Mouse (Mus musculus): ENCODE data around the gene Gm47995. TPM values are rescaled to one million over a fixed set of nuclear protein-coding genes. Genes with fewer than 3 reads are reported as not detected.

Gene Gm47995
- polyA plus RNA-seq, 1 experiment = not detected

DNA sequence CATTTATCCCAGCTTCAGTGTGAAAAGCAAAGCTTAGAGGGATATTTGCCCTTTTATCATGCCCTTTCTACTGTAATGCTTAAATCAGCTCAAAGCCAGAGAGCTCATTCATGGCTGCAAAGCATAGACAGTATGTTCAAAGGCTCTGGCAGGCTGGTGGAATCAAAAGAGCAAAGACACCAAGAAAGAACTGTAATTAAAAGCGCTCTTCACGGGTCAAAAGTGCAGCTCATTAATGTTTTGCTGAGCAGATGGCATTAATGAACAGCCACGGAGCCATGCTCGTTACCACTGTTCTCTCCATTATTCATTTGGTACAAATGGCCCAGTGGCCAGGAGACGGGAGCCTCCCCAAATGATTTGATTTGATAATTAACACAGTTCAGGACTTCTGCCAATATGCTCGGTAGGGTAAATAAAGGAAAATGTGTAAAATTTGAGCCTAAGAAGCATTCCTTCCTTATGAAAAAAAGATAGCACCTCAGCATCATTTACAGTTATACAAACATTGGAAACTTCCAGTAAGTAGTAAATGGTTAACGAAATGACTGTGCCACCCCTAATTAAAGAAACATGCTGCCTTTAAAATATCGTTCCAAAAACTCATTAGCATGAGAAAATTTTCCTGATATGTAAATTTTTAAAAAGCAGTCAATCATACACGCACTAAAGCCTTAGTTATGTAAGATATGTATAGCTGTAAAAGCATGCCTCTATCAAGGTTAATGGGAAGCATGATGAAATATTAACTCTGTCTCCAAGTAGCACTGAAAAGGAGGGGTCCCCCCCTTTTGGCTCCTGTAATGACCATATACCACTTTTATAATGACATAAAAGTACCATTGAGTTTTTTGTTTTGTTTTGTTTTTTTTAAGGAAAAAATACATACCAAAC lies 40.0 kb upstream of the Gm47995 start:
- Histone ChIP-seq H3K27ac (ENCODE audit: insufficient read depth, low read depth, low read length) (peak overlapping the region; percentile 99), H3K27me3 (replicated peaks; ENCODE audit: control insufficient read depth, insufficient read depth, low read length) (no peaks in the 10 kb centered on the region), H3K4me1 (ENCODE audit: control insufficient read depth, insufficient read depth, low read length) (peaks cover 24% of the 10 kb centered on the region; the same call in 1 of the 2 replicates), H3K4me3 (ENCODE audit: insufficient read depth, low read depth, low read length) (no peak overlapping the region), H3K36me3 (ENCODE audit: control insufficient read depth, insufficient read depth, low read length) (no peaks in the 10 kb centered on the region)
- TF ChIP-seq CTCF (conservative IDR thresholded peaks at IDR 0.05; ENCODE audit: insufficient read depth, insufficient read length, low read depth, low read length) = no peak
- no peak for TF ChIP-seq POLR2A (IDR thresholded peaks at IDR 0.05; ENCODE audit: low read depth, low read length)
- DNase-seq = peak; percentile 94
- 24% methylated on average over 9 of the region's 9 CpGs for WGBS

DNA sequence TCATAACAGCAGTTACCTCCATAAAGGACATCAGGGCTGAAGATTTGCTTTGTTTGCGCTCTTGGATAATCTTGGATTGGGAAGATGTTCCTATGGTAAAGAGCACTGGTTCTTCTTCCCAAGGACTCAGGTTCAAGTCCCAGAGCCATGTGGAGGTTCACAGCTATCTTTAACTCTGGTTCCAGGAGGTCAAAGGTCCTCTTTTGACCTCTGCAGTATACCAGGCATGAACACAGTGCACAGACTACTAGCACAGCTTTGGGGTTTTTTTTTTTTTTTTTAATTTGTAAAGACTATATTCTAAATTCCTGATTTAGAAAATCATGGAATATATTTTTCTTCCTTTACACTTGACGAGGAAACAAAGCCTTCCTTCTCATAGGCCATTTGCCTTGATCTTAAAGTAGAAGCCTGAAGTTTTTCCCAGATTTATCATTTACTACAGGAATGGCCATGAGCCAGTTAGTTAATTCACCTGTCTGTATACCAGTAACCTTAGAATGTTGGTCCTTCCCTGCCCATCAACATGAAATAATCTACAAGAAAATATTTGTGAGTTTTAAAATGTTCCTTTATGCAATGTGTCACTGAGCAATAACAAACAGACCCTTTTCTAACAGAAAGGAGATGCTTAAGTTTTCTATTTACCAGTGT lies 39.3 kb upstream of the Gm47995 start:
- H3K36me3 ChIP-seq (ENCODE audit: control insufficient read depth, insufficient read depth, low read length) = no peaks in the 10 kb centered on the region
- peak overlapping the region; percentile 99 for H3K27ac ChIP-seq (ENCODE audit: insufficient read depth, low read depth, low read length)
- H3K27me3 ChIP-seq (replicated peaks; ENCODE audit: control insufficient read depth, insufficient read depth, low read length) = no peaks in the 10 kb centered on the region
- TF ChIP-seq CTCF (conservative IDR thresholded peaks at IDR 0.05; ENCODE audit: insufficient read depth, insufficient read length, low read depth, low read length) = no peak
- no peak for TF ChIP-seq POLR2A (IDR thresholded peaks at IDR 0.05; ENCODE audit: low read depth, low read length)
- no peak overlapping the region for H3K4me3 ChIP-seq (ENCODE audit: insufficient read depth, low read depth, low read length)
- H3K4me1 ChIP-seq (ENCODE audit: control insufficient read depth, insufficient read depth, low read length) = peaks cover 20% of the 10 kb centered on the region; the same call in 1 of the 2 replicates
- DNase-seq = peak; percentile 76
- 69% methylated on average over 2 of the region's 2 CpGs for WGBS

DNA sequence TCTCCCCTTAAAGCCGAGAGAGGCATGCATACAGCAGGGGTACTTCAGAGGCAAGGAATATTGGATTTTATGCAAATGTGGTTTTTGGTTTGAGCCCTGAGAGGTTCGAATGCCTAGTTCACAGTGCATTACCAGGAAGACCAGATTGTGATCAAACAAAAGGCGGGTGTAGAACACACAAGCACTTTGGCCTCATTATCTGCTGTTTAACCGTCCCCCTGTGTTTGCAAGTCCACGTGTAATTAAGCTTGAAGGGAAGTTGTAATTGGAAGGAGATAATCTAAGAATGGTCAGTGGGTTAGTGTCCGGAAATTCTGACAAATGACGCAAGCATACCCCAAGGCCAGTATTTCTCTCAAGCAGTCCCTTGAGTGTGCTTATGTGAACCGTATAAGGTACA lies 32.2 kb upstream of the Gm47995 start:
- Histone ChIP-seq H3K27me3 (replicated peaks; ENCODE audit: control insufficient read depth, insufficient read depth, low read length) (no peaks in the 10 kb centered on the region), H3K36me3 (ENCODE audit: control insufficient read depth, insufficient read depth, low read length) (no peaks in the 10 kb centered on the region), H3K4me3 (ENCODE audit: insufficient read depth, low read depth, low read length) (no peak overlapping the region), H3K4me1 (ENCODE audit: control insufficient read depth, insufficient read depth, low read length) (peaks cover 18% of the 10 kb centered on the region), H3K27ac (ENCODE audit: insufficient read depth, low read depth, low read length) (peak overlapping the region; percentile 52; the same call in 1 of the 2 replicates)
- WGBS = 51% methylated on average over 8 of the region's 8 CpGs
- TF ChIP-seq CTCF (conservative IDR thresholded peaks at IDR 0.05; ENCODE audit: insufficient read depth, insufficient read length, low read depth, low read length) (no peak), POLR2A (IDR thresholded peaks at IDR 0.05; ENCODE audit: low read depth, low read length) (no peak)
- no peak for DNase-seq

DNA sequence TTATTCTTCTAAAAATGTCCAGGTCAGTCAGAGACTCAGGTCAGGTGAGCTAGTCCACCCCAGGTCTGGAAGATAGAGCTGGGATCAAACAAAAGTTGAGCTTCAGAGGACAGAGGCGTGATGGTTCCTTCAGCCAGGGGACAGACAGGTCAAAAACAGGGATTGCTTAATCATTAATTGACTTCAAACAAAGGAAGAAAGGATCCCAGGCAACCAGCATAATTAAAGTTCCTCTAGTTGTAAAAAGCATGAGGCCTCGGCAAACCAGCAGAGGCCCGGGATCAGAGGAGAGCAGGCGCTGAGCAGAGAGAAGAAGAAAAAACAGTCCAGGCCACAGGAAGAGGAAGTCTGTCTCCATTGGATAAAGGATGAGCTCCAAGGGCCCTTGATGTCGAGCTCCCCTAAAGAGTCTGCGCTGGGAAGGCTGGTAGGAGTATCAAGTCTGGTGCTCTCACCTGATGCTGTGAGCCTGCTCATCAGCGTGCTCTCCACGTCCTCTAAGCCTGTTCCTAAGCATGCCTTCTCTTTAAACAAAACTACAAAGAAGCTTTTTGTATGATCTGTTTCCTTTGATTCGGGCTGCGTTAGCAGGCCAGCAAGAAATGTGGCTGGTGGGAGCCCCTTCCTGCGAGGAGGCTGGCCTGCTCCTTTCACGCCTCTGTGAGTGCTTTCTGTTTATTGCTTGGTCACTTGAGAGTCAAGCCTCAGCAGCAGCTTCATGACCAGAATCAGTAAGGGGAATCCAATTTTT lies 30.8 kb upstream of the Gm47995 start:
- no peak for TF ChIP-seq CTCF (conservative IDR thresholded peaks at IDR 0.05; ENCODE audit: insufficient read depth, insufficient read length, low read depth, low read length)
- no peak for TF ChIP-seq POLR2A (IDR thresholded peaks at IDR 0.05; ENCODE audit: low read depth, low read length)
- Histone ChIP-seq H3K4me1 (ENCODE audit: control insufficient read depth, insufficient read depth, low read length) (peaks cover 26% of the 10 kb centered on the region), H3K27me3 (replicated peaks; ENCODE audit: control insufficient read depth, insufficient read depth, low read length) (no peaks in the 10 kb centered on the region), H3K27ac (ENCODE audit: insufficient read depth, low read depth, low read length) (peak overlapping the region; percentile 53), H3K4me3 (ENCODE audit: insufficient read depth, low read depth, low read length) (no peak overlapping the region), H3K36me3 (ENCODE audit: control insufficient read depth, insufficient read depth, low read length) (no peaks in the 10 kb centered on the region)
- 32% methylated on average over 12 of the region's 12 CpGs for WGBS
- DNase-seq = peak; percentile 80

DNA sequence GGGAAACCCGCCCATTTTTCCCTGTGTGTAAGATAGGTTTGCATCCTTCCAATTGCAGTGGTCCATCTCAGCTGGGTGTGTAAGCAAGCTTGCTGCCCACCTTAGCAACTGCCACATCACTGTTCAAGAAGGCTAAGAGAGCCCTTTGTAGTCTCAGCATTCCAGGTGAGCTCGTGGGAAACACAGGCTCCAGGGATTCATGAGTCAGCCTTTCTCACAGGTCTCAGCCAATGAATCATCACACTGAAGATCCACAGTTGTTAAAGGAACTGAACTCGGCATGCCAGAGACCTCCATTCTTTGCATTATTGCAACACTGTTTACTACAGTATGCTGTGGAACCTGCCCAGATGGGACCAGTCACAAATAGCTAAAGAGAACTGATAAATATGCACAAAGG lies 29.6 kb upstream of the Gm47995 start:
- Histone ChIP-seq H3K36me3 (ENCODE audit: control insufficient read depth, insufficient read depth, low read length) (no peaks in the 10 kb centered on the region), H3K27ac (ENCODE audit: insufficient read depth, low read depth, low read length) (no peak overlapping the region), H3K4me1 (ENCODE audit: control insufficient read depth, insufficient read depth, low read length) (peaks cover 26% of the 10 kb centered on the region), H3K4me3 (ENCODE audit: insufficient read depth, low read depth, low read length) (no peak overlapping the region), H3K27me3 (replicated peaks; ENCODE audit: control insufficient read depth, insufficient read depth, low read length) (no peaks in the 10 kb centered on the region)
- TF ChIP-seq POLR2A (IDR thresholded peaks at IDR 0.05; ENCODE audit: low read depth, low read length) (no peak), CTCF (conservative IDR thresholded peaks at IDR 0.05; ENCODE audit: insufficient read depth, insufficient read length, low read depth, low read length) (no peak)
- no peak for DNase-seq
- 66% methylated on average over 3 of the region's 3 CpGs for WGBS

DNA sequence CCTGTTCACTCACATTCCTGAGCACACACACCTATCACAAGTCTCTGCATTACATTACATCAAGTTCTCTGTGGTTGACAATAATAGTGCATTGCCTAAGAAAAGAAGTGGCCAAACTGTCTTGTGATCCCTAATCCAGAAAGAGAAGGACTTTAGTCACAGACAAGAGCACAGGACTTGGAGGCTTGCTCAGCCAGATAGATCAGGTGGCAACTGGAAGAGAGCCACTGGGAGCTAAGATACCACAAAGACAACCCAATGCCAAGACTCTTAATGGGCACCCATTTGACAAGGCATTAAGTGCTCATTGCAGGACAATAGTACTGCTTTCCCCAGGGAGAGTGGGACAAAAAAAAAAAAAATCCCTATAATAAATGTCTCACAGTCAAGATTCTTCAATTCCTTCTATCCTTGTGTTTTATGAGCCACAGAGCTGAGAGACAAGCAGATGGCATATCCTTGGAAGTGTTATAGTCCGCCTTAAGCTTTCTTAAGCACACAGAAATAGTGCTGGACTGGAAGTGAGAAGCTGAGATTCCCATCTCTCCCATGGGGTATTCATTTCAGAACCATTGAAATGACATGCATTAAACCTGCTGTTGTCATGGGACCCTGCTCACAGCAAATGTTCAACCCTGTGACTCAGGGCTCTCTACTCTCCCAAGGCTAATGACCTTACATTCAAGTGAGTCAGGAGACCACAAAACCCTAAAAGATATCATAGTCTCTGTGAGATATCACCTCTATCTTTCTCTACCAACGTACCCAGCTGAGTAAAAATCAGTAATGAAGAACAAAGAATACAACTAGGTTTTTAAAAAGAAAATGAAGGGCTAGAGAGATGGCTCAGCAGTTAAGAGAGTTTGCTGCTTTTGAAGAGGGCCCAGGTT lies 26.4 kb upstream of the Gm47995 start:
- DNase-seq = peak; percentile 76
- Histone ChIP-seq H3K27me3 (replicated peaks; ENCODE audit: control insufficient read depth, insufficient read depth, low read length) (no peaks in the 10 kb centered on the region), H3K27ac (ENCODE audit: insufficient read depth, low read depth, low read length) (peak overlapping the region; percentile 59), H3K4me3 (ENCODE audit: insufficient read depth, low read depth, low read length) (no peak overlapping the region), H3K36me3 (ENCODE audit: control insufficient read depth, insufficient read depth, low read length) (no peaks in the 10 kb centered on the region), H3K4me1 (ENCODE audit: control insufficient read depth, insufficient read depth, low read length) (peaks cover 19% of the 10 kb centered on the region)
- WGBS = 74% methylated on average over 2 of the region's 2 CpGs
- no peak for TF ChIP-seq POLR2A (IDR thresholded peaks at IDR 0.05; ENCODE audit: low read depth, low read length)
- no peak for TF ChIP-seq CTCF (conservative IDR thresholded peaks at IDR 0.05; ENCODE audit: insufficient read depth, insufficient read length, low read depth, low read length)
